Mouse (Mus musculus): ENCODE measurements around the gene Rdh9.
"Not testable (repeated sequence)": the region's sequence is repeated elsewhere in the genome, so short reads cannot be mapped to it uniquely, and the experiment has no call there.

Rdh9 gene

DNA sequence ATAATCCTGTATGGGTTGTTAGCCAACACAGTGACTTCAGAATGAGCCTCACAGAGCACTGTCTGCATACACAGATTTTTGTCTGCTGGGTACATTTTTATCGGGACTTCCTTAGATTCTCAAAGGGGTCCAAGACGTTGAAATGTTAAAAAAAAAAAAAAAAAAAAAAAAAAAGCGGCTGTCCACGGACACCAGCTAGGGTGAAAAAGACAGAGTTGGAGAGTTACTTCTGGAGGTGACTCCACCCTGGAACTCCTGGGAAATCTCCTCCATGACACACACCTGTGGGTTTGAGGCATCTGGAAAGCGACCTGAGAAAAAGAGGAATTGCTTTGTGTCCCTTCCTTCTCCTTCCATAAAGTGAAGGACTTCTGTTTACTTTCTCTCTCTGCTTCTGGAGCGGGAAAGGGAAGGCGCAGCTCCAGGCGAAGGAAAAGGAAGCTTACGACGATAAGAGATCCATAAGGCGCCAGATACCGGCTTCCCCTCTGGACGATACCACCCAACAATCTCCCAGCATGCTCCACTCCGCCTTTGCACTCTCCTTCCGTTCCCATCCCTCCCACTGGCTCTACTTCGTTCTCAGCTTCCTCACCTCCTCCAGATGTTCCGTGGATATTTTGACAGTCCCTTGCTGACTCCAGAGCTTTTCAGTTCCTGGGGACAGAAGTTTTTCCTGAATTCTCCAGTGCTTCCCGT, 20.3 kb upstream of the Rdh9 start:
- in situ Hi-C loops (cut with MboI, MseI) = loop anchor here (25.0 kb wide), 1 partner anchor 1719 kb away; no protein-coding TSS in a partner anchor

DNA sequence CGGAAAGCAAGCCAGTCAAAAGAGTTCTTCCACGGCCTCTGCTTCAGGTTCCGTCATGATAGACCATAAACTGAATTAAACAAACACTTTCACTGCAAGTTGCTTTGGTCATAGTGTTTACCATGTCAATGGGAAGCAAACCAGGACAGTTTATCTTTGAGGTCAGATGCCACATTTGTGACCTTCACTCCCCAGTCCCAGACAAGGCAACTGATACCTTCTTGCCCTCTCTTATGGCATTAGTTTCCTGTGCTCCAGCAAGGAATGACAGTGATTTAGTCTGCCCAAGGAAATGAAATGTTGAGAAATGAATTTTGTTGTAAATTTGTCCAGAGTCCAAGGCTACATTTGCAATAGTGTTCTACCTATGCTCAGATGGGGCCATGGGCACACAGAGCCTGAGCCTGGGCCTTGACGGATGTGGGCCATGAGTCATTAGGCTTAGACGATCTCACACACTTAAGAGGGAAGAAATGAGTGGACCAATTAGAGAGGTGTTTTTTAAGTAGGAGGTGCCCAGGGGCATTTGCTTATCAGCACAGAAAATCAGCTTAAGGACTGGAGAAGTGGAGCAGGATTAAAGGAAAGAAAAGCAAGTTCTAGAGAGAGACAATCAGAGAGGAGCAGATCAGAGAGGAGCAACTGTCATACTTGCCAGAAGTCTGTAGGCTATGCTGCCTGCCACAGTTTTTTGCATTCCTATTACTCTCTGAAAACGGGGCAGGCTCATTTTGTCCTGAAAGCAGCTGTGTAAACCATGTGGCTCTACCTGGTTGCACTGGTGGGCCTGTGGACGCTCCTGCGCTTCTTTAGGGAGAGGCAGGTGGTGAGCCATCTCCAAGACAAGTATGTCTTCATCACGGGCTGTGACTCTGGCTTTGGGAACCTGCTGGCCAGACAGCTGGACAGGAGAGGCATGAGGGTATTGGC, 16.7 kb upstream of the Rdh9 start, which contains the start of the genes Rdh1 and Rdh16f1:
Rdh1 (plus strand) TSS at position 541 of the 930 bp plus-strand sequence.
Rdh16f1 (plus strand) TSS at position 607 of the 930 bp plus-strand sequence.
- in situ Hi-C loops (cut with MboI, MseI) = loop anchor here (25.0 kb wide), 1 partner anchor 1722 kb away; no protein-coding TSS in a partner anchor

DNA sequence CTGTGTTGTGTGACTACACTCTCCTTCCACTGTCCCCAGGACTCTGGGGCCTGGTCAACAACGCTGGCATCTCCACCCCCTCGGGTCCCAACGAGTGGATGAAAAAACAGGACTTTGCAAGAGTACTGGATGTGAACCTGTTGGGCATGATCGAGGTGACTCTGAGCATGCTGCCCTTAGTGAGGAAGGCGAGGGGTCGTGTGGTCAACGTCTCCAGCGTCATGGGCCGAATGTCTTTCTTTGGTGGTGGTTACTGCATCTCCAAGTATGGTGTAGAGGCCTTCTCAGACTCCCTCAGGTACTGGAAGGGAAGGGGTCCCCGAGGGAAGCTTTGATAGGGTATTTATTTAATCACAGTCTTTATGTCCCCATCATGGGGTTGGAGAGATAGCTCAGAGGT, 13.3 kb upstream of the Rdh9 start:
- in situ Hi-C loops (cut with MboI, MseI) = loop anchor here (25.0 kb wide), 1 partner anchor 1726 kb away; no protein-coding TSS in a partner anchor

DNA sequence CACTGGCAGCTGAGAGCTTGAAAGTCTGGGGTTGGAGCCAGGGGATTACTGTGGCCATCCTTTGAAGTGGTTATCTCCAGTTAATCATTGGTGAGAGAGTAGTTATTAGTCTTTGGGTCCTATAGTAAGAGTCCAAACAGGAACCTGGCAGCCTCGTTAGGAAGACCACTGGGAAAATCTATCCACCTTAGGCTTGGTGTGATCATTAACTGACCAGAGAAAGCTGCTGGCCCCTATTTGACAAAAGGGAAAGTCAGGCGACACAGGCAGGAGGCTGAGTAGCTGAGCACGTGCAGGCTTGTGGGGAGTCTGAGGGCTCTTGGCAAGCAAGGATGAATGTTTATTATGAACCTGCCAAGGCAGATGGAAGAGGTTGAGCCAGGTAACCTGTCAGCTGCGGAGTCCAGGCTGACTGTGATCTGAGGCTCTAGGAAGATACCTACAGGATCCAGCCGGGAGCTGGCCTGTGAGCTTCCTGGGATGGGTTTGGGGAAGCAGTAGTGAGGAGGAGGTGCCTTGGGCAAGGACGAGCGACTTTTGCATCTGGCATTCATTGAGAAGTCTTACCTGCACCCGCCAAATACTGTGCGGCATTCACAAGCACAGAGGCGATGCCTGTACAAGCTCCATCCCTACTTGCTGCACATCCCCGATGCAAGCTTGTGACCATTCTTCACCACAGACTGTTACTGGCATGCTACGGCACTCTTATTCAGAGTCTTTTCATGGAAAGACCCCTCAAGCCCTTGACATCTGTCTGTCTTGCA, 12.1 kb upstream of the Rdh9 start:
- in situ Hi-C loops (cut with MboI, MseI) = loop anchor here (25.0 kb wide), 1 partner anchor 1727 kb away; no protein-coding TSS in a partner anchor

DNA sequence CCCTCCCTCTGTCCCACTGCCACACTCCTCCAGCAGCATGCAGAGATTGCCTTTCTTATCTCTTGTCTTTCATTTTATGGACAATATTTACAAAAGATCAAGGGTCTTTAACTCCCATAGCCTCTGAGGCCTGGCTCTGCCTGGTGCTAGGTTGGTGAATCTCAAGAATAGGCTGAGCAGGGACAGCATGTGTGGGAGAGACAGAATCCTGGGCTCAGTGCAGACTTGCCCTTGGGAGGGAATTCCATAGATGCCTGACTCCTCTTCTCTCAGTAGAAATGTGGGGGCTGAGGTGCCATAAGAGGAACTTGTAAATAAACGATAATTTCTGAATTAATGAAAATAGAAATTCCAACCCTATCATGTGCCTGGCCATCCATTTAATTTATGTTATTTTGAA, 9.6 kb upstream of the Rdh9 start:
- in situ Hi-C loops (cut with MboI, MseI) = loop anchor here (25.0 kb wide), 1 partner anchor 1729 kb away; no protein-coding TSS in a partner anchor

DNA sequence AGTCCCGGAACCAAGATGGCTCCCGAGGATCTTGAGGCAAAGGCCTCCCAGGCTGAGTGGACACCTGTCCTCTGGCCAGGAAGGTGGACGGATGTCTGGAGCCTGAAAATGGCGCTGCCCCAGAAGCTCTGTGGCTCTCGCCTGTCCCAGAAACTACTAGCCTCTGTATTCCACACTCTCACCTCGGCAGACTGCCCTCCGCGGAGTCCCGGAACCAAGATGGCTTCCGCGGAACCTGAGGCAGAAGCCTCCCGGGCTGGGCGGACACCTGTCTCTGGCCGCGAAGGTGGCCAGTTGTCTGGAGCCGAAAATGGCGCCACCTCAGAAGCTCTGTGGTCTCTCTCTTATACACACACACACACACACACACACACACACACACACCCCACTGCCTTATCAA, 6.1 kb downstream of the Rdh9 start:
- in situ Hi-C loops (cut with MboI, MseI) = not testable (repeated sequence)

DNA sequence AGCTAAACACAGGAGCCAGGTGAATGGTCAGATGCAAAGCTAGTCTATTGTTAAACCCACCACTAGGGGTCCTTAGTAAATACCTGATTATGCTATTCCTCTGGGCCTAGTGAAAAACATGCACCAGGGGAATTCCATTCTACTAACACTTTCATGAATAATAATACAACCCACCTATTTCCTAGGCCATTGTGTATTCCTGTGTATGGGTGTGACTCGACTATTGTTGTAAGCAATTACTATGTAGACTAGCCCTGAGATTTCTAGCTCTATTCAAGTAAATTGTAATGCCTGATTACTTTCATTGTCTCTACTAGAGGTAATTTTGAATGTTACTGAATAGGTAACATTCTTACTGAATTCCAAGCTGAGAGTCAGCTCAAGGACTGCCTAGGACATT, 9.2 kb downstream of the Rdh9 start:
- in situ Hi-C loops (cut with MboI, MseI) = not testable (repeated sequence)

DNA sequence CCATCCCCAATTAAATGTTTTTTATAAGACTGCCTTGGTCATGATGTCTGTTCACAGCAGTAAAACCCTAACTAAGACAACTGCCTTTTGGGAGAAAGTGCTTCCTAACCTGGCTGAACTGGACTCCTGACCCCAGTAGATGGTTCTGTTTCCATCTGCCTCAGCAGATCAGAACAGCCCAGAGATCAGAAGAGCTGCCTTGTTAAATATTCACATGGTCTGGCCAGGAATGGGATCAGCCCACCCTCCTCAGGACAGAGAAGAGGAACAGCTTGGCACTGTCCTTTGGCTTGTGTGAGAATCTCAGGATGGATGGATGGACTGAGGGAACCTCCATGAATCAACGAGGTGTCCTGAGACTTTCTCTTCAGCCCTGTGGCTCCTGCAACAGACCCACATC, 23.1 kb downstream of the Rdh9 start:
- in situ Hi-C loops (cut with MboI, MseI) = no loop called here

DNA sequence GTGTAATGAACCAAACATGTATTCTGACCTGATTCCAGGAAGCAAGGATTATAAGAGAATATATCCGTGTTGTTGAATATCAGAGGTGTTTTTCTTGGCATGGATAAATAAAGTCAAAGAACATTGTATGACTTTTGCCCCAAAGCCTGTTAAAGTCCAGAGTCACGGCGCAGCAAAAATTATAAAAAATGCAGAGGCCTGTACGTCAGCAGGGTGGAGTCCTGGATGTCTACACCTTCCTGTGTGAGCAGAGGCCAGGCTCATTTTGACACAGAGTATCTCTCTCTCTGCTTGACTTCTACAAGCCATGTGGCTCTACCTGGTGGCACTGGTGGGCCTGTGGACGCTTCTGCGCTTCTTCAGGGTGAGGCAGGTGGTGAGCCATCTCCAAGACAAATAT, 24.7 kb downstream of the Rdh9 start, which contains the start of gene Rdh16:
Rdh16 (plus strand) TSS at position 262 of the 400 bp plus-strand sequence.
- in situ Hi-C loops (cut with MboI, MseI) = no loop called here

DNA sequence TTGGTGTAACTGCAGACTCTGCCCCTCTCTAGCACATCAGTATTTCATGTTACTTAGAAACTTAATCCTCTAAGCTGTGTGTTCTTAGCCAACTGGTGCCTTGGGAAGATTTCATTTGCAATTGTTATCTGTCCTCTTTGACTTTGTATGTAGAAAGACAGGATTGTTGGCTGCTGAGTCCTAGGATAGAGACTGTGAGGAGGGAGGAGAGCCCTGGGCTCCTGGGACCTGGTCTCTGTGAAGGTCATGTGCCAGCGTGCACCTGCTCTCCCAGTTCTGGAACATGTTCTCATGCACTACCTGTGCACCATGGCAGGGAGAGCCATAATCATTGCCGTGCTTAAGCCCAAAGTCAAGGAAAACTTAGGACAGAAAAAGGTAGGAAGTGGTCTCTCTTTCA, 25.4 kb downstream of the Rdh9 start:
- in situ Hi-C loops (cut with MboI, MseI) = no loop called here

DNA sequence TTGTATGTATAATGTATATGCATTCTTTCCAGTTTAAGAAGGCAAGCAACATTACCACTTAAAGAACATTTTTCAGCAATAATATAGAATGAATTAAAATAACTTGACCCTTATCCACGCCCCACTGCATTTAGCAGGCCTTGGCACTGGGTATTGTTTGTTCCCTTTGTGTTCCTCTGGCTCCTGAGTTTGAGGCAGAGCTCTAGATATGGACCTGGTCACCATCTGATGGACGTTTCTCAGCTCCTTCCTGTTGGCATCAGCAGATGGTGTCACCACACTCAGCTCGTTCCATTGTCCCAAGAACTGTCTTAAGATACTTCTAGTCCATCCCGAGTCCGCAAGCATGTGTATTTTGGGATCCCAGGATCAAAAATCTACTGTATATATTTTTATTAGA, 26.1 kb downstream of the Rdh9 start:
- in situ Hi-C loops (cut with MboI, MseI) = no loop called here

DNA sequence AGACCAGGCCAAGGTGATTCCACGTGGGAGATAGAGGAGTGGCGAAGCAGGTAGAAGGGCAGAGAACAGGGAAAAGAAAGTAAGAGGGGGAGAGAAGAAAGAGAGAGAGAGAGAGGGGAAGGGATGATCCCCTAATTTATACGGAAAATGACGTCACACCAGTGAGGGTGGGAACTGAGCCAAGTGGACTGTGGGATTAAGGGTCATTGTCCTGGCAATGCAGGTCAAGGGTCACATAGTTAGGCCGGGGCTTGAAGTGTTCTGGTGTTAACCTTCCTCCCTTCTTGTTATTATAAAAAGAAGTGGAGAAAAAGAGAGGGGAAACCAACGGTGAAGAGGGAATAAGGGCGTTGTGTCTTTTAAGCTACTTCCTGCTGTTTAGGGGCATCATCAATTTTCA, 28.2 kb downstream of the Rdh9 start:
- in situ Hi-C loops (cut with MboI, MseI) = no loop called here

DNA sequence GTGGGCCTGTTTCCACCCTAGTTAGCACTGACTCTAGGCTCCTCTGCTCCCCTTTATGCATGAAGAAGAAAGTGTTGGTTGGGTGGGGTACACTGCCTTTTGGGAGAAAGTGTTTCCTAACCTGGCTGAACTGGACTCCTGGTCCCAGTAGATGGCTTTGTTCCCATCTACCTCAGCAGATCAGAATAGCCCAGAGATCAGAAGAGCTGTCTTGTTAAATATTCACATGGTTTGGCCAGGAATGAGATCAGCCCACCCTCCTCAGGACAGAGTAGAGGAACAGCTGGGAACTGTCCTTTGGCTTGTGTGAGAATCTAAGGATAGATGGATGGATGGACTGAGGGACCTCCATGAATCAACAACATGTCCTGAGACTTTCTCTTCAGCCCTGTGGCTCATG, 39.7 kb downstream of the Rdh9 start:
- in situ Hi-C loops (cut with MboI, MseI) = no loop called here

DNA sequence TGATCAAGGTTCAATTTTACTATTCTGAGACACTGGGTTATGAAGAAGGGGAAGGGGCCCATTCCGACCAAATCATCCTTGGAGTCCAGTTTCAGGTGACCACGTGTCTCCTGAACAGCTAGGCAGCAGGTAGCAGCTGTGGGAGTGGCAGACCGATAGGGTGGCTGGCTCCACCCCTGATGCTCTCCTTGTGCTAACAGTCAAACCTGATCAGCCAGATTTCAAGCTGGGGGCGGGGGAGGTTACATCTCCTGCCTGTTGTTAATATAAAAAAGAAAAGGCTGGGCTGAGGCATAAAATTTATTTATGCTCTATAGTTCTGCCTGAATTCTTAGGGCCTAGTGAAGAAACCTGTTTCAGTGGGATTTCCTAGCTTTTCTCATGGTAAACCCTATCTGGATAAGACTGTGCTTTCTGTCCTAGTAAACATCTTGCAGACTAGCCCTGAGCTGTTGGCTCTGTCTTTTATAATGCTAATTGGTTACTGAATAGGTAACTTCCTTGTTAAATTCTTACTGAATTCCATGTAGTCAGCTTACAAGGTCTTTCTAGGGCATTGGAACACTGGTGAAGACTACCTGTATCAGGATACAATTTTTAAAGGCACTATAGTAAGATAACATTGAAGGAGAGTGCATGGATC, 41.2 kb downstream of the Rdh9 start:
- in situ Hi-C loops (cut with MboI, MseI) = not testable (repeated sequence)

DNA sequence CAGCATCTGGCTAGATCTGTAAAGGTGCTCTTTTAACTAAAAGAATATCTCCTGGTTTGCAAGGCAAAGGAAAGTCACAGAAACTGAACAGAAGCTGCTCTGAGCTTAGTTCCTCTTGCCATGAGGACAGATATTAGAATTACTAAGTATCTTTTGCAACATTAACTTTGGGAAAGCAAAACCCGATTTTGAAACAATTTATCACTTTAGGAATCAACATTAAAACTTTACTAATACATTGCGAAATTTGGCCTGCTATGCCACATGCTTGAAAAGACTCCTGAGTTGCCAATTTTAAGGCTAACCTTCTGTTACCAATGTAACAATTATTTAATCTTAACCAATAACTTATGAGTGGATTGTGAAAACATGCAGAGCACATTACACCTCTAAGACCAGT, 45.6 kb downstream of the Rdh9 start:
- in situ Hi-C loops (cut with MboI, MseI) = not testable (repeated sequence)

DNA sequence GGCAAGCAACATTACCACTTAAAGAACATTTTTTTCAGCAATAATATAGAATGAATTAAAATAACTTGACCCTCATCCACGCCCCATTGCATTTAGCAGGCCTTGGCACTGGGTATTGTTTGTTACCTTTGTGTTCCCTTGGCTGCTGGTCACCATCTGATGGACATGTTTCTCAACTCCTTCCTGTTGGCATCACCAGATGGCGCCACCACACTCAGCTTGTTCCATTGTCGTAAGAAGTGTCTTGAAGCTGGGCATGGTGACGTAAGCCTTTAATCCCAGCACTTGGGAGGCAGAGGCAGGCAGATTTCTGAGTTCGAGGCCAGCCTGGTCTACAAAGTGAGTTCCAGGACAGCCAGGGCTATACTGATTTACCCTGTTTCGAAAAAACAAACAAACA, 49.2 kb downstream of the Rdh9 start:
- in situ Hi-C loops (cut with MboI, MseI) = no loop called here

DNA sequence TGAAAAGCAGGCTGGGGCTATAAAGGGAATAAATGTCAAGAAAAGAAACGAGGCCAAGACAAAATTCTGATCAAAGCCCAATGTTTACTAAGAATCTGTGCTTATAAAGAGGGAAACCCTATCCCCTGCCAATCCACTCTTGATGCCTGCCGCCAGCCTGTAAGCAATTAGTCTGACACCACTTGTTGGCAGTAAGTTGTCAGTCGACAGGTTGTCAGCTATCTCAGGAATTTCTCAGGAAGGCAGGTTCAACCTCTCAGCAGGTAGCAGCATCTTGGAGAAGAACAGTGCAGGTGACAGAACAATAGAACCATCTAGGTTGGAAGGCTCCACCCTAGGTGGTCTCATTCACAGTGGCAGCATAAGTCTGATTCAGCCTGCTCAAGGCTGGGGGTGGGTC, 52.9 kb downstream of the Rdh9 start:
- in situ Hi-C loops (cut with MboI, MseI) = no loop called here

DNA sequence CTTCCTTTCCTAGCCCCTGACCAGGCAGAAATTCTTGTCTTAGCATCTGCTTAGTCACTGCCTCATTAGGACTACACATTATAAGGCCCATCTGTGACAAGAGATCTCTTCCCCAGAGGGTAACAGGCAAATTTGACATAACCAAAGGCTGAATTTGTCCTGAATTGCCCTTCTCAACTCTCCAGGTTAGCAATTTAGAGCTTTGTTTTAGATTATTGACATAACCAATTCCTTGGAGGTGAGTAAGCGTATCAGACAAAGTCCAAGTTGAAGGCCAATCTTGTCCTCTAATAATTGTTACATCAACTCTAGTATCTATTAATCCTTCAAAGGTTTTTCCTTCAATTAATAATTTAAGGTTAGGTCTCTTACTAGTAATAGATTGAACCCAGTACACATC, 58.0 kb downstream of the Rdh9 start:
- in situ Hi-C loops (cut with MboI, MseI) = not testable (repeated sequence)

DNA sequence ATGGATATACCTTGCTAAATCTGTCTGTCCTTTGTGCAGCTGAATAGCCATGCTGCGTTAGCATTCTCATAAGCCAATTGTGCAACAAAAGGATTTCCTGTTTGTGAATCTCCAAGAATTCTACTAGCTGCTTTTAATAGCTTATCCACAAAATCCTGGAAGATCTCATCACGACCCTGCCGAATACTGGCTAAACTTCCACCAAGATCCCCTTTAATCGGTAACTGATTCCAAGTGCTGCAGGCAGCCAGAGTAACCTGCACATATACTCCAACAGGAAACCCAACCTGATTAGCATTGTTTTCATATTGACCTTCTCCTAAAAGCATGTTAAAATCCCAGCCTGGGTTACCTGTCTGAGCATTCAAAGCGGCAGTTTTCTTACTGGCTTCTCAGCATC, 59.1 kb downstream of the Rdh9 start:
- in situ Hi-C loops (cut with MboI, MseI) = loop anchor here (5.0 kb wide), 1 partner anchor 102 kb away; no protein-coding TSS in a partner anchor

DNA sequence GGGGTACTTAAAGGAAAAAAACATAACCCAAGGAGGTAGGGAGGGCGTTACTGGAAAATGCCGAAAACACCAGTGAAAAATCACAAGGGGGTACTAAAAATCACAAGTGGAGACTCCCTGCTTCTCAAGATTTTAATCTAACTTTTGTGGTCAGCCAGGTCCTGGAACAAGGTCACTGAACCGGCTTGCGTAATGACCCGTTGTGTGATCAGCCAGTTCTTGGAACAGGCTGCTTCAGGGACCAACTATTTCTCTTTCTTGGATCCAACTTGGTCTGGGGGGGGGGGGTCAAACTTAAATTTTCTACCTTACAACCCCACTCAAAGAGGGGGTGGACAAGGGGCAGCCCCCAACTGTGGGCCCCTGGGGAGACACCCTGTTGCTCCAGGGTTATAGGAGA, 61.6 kb downstream of the Rdh9 start:
- in situ Hi-C loops (cut with MboI, MseI) = loop anchor here (5.0 kb wide), 1 partner anchor 100 kb away; no protein-coding TSS in a partner anchor

DNA sequence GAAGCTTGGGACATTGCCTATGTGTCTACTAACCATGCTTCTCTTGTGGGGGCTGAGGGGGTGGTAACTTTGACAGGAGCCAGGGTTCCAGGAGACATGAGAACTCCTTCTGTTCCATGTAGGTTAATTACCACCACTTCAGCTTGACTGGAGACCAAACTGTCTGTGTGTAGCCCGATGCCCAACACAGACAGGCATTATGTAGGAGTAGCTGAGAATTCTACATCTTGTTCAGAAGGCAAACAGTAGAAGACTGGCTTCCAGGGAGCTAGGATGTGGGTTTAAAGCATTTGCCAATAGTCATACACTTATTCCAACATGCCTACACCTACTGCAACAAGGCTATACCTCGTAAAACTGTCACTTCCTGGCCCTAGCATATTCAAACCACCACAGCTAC, 62.4 kb downstream of the Rdh9 start:
- in situ Hi-C loops (cut with MboI, MseI) = loop anchor here (5.0 kb wide), 1 partner anchor 99 kb away; no protein-coding TSS in a partner anchor
